Mouse (Mus musculus): ENCODE data around the gene Lgals3.

DNA sequence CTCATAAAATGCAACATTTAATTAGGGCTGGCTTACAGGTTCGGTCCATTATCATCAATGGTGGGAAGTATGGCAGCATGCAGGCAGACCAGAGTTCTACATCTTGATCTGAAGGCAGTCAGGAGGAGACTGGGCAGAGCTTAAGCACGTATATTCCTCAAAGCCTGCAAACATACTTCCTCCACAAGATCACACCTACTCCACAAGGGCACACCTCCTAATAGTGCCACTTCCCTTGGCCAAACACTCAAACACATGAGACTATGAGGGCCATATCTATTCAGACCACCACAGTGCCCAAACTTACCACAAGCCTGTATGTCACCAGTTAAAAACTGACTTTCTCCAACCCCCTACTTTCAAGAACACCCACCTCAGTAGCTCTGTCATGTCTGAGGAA, 6.1 kb upstream of the Lgals3 start:
- no peak for TF ChIP-seq POLR2A (IDR thresholded peaks at IDR 0.05; ENCODE audit: borderline replicate concordance, low read depth, low read length)
- TF ChIP-seq CTCF (IDR thresholded peaks at IDR 0.05; ENCODE audit: low read depth, low read length) = no peak

All from bone marrow macrophage, adult 2 months (primary cell).